Mouse (Mus musculus) cerebellum, postnatal 36 days (tissue): Measurements from ENCODE around the gene Shmt2.

Experiments
- DNase-seq, 2 experiments: peaks; one replicate each; pipeline ENCODE4 v3.0.0; 2021 to 2022; ENCODE audit warnings: mixed read lengths in 2 of 2

Shmt2 gene

DNA sequence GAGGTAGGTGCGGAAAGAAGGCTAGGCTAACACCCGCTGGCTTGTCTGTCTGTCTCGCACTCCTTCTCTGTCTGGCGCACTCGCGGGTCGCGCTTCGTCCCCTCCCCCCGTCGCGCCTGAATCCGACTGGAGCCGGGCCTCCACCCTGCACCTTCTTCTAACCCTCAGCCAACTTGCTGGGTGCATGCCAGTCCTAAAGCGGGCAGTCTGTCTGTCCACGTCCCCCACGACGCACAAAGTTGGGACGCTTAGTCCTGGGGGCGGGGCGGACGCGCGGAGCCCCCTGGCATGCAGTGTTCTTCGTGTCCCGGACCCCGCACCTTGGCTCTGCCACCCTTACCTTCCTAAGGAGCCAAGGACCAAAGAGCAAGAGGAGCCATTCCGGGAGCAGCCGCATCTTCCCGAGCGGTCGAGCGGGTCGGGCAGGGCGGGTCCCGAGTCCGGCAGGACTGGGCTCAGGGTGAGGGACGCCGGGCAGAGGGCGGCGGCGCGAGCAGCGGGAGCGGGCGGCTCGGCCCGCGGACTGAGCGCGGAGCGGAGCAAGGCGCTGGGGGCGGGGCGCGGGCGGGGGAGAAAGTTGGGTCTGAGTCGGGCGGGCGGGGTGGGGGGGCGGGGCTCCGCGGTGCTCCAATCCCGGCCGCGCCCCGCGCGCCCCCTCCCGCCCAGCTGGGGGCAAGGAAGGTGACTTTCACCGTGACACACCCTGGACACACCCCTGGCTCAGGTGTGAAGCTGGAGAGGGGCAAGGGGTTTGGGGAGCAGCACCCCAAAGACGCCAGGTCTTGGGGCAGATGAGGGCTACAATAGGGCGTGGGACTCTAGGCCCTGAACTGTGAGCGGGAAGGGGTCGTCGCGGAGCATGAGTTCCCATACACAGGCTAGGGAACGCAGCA, 12.0 kb upstream of the Shmt2 start, which contains the start of gene Nxph4:
Gene Nxph4 (minus strand): TSS at position 524 of the 893 bp plus-strand sequence.
- peak in 1 of 2 experiments; percentile 40 for DNase-seq

DNA sequence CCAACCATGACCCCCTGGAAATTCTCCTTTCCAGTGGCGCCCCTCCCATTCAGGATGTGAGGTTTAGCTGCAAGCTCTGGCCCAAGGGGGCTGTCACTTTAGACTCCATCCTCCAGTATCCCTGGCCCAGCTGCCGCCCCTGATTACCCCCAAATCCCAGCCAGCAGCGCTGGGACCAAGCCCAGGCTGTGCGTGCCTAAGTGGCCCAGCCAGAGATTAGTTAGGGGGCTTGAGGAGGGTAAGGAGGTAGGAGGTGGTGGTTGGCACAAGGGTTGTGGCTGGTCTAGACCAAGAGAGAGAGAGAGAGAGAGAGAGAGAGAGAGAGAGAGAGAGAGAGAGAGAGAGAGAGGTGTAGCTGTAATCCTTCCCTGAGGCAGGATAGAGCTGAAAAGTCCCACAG, 9.3 kb upstream of the Shmt2 start:
- no peak for DNase-seq

DNA sequence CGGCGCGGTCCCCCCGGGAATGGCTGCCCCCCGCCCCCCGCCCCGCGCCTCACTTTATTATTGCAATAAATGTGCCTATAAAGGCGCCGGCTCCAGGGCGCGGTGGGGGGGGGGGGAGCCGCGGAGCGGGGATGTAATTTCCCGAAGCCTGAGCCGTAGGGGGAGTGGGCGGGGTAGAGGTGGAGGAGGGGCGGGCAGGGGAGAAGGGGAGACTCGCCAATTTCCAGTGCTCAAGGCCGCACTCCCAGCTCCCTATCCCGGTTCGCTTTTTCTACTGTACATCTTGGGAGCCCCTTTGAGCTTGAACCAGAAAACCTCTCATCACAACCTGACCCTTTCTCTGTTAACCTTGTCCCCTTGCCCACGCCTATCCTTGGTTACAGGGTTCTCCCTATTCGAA, 8.7 kb upstream of the Shmt2 start:
- no peak for DNase-seq

DNA sequence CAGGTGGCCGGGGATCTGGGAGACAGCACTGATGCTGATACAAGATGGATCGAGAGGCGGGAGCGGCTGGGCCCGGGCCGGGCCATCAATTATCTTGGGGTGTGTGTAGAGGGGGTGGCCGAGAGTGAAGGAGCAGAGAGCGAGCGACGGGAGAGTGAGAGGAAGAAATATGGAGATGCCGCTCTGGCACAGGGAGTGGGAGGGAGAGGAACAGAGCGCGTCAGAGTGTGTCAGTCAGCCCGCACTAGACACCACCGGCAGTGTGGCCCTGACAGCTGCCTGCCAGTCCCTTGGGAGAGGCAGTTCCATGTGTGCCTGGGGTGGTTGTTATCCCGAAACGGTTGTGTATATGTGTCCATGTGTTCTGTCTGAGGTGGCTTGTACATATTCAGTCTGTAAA, 5.2 kb upstream of the Shmt2 start:
- DNase-seq: no peak

DNA sequence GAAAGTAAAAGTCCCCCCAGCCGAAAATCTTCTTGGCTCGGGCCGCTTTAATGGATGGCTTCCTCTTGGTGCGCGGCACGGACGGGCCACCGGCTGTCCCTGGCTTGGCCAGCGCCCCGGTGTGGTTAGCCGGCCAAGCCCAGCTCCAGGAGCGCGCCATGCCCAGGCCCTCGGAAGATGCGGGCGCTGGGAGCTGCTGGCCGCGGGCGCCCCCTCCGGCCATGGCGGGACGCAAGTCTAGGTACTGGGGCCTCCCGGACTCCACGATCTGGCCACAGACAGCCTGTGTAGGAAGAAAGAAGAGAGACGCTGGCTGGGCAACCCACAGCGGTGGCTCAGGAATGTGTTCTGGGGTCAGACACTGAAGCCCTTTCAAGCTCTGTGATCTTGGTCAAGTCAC, 4.4 kb upstream of the Shmt2 start:
- DNase-seq: peak; percentile 66 to 77

DNA sequence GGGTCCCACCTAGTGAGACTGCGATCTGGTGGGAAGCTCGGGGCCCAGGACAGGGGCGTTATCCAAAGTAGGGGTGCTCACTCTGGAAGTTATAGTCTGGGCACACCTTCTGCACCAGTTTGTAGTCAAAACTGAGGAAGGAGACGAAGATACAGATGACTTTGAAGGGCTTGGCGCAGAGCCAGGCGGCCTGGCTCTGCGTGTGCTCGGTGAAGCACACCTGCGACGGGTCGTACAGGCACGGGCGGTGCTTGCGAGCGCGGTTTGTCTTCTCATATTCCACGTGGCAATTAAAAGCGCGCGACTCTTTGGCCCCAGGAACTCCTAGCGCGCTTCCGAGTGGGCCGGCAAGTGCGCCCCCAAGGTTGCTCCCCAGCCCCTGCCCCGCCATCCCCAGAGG, 3.8 kb upstream of the Shmt2 start:
- DNase-seq: no peak

DNA sequence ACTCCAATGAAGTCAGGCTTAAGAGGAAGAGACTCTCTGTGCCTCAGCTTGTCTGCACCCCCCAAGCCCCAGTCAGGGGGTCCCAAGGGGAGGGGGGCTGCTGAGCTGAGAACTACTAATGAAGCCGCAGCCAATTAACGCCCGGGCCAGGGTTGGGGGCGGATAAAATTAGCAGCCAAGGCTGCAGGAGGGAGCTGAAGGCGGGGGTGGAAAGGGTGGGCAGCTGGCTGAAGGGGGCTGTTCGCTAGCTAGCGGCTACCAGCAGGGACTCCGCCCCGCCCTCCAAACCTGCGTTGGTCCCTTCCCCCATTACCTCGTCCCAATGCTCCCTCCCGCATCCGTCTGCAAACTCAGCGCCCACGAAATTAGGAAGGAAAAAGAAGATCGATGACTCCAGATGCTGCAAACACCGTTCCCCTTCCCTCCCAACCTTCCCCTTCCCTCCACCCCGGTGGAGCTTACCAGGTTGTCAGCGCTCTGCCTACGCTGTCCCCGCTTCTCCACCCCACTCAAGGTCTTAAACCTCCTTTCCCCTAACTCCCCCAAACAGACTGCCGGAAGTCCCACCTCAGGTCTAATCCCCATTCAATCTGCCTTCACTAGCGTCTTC, 2.5 kb upstream of the Shmt2 start:
- DNase-seq: no peak

DNA sequence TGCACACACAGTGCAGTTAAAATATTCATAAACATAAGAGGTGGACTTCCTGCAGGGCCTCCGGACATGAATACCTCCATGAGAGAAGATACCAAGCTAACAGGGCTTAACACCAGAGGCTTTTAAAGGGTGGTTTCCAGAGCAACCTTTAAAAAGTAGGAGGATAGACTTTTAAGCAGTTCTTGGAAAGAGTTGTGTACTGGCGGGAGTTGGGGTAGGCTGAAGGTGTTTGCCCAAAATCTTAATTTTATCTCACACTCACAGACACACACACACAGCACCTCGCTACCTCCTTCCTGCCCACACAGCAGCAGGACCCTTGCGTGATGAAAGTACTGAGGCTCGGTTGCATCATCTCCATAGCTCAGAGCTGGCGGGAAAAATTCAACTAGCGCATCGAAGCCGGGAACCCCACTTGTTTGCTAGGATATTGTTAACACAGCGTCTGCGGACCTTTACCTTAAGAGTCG, 598 bp downstream of the Shmt2 start:
- DNase-seq: no peak

DNA sequence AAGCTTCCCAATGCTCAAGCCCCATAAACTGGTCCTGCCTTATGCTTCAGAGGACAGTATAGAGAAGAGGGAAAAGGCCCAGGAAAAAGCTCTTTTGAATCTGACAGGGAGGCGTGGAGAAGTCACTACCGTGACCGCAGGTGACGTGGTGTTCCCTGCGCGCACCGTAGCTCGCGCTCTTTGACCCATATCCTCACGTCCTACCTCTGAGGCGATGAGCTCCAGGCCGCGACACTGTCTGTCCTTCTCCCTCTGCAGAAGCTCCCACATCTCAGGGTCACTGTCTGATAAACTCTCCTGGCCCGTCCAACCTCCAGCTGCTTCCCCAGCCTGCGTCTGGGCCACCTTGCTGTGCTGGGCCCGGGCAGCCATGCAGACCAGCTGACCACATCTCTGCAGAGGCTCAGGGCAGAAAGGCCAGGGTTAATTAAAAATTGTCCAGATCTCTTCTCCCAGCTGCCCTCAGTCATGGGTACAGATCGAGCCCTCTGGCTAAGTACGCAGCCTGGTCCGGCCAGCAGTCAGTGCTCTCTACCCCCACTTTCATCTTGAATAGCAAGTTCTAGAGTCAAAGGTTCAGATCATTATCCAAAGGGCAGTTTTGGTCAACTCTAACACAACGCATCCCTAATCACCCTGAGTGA, 1.4 kb downstream of the Shmt2 start:
- no peak for DNase-seq

DNA sequence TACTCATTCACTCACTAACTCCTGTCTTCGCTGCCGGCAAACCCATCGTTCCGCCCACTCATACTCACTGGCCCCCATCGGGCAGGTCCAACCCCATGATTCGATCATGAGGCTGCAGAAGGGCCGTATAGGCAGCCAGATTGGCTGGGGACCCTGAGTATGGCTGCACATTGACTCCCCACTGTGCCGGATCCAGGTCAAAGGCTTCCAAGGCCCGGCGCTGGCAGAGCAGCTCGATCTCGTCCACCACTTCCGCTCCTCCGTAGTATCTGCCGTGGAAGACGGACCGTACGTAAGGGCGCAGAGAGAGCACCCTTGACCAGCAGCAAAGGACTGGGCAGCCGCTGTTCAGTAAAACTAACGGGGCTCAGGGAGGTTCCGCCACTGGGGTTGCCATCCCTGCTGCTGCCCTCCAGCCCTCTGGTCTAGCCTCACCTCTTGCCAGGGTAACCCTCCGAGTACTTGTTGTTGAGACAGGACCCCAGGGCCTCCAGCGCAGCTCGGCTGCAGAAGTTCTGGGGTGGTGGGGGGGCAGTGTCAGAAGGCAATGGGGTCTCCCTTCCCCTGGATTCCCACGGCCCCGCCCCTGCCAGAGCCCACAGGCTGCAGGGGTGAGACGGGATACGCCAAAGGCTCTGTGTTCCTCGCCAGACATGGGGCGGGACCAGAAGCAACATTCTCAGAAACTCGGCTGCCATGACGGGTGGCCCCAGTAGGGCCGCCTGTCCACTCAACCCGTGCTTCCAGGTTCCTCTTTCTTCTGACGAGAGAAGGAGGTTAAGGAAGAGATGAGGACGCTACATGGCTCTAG, 2.1 kb downstream of the Shmt2 start:
- DNase-seq: no peak

DNA sequence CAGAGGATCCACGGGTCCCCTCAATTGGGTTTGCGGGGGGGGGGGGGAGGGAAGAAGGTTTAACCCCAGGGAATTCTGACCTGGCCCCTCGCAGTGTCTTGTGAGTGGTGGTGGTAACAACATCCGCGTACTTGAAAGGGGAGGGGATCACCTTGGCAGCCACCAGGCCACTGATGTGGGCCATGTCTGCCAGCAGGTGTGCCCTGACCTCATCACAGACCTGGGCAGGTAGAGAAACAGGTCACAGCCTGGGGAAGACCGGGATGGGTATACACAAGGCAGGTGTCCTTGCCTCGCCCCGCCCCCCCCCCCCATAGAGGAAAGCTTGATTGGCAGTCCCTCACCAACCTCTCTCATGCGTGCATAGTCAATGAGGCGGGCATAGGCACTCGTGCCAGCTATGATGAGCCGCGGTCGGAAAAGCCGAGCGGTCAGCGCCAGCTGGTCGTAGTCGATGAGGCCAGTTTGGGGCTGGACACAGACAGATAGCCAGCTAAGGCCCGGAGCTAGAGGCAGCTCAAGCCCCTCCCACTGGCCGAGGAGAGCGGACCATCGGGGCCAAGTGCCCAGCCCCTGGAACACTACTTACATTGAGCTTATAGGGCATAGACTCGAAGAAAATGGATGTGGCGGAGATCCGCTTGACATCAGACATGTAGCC, 3.1 kb downstream of the Shmt2 start:
- no peak for DNase-seq

DNA sequence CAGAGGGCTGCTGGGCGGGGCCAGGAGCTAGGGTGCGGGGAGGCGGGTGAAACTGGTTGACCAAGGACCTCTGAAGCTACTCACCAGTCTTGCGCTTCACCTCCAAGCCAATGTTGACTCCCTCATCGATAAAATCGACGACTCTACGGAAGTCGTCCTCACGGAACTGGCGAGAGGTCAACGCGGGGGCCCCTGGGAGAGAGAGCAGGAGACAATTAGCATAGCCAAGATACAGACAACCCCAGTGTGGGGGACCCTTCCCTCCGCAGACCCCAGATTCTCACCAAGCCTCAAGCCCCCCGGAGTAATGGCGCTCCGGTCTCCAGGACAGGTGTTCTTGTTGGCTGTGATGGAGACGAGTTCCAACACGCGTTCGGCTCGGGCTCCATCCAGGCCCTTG, 4.3 kb downstream of the Shmt2 start:
- DNase-seq: no peak

DNA sequence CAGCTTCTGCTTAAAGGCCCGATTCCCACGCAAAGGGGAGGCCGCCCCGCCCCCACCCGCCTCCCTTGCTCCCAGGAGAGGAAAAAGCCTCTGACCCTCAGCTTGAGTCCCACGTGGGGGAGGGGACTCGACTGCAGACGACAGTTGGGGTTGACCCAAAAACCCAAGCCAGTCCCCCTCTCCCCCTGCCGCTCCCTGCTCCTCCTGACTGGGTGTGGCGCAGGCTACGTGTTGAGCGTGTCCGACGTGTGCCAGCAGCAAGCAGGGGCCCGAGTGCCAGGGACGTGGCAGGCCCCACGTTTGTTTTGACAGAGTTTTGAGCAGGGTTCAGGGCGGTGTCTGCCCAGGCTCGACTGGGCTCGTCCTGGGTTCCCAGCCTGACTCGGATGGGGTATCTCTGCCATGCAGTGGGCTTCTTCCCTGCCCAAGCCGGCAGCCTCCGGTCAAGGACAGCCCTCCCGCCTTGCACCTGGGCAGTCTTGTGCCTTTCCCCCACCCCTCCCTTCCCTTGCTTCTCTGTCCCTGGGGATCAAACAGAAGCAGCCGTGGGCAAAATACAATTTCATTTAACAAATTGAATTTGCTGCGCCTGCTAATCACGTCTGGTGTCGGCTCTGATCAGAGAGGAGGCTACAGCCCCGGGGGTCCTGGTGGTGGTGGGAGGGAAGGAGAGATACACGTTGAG, 5.5 kb downstream of the Shmt2 start:
- DNase-seq: no peak

DNA sequence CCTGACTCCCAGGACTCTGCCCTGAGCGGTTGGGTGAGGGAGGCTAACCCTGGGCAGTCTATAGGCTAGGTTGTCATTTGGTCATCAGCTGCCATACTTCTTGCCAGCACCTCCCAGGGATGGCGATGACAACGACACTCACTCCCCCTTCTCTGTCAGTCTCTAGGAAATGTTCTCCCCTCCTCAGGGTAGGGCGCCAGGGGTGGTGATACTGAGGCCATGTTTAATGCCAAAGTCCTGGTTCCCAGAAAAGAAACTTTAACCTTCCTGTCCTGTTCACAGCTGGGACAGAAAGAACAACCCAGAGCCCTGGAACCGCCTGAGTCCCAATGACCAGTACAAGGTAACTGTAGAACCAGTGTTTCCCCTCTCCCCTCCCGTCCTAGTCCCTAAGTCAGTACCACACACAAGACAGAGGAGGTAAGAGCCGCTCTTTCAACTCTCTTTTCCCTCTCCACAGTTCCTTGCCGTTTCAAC, 6.2 kb downstream of the Shmt2 start:
- no peak for DNase-seq

DNA sequence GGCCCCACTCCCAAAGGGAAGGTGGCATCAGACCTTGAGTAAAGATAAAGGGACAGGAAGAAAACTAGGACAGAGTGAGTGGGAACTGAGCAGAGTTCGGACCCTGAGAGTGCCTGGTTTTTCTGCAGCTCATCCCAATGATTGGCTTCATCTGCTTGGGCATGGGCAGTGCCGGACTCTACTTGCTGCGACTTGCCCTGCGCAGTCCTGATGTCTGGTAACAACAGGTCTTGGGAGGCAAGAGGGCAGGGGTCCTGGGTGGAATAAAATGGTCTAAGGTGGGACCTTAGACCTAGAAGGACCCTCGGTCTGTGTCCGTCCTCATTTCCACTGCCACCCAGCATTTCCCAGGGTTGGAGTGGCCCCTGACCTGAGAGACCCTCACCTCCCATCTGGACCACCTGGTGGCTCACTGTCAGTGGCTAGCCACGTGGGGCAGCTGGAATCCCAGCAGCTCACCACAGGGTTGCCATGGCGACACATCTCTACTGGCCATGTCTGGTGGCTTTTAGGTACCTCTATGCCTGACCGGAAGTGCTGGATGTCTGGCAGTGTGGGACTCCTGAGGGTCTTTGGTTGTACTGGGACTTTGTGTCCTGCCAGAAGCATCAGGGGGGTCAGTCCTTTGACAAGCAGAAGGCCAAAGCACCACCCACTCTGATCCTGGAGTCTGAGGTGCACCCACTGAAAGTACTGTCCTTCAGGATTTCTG, 6.8 kb downstream of the Shmt2 start:
- no peak for DNase-seq

DNA sequence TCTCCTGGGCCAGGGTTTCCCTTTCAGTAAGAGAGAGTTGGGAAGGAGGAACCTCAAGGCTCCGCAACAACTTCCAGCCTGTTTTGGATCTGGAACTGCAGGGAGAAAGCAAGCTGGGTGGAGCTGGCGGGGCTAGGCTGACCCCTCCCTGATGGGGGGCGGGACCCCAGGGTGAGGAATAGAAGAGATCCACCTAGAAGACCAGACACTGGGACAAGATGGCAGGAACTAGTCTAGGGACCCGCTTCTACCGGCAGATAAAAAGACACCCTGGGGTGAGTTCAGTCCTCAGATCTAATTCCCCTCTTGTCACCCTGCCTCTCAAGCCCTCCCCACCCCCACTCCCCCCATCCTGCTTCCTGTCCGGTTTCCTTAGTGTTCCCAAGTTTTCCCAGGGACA, 7.5 kb downstream of the Shmt2 start, which contains the start of gene Ndufa4l2:
Gene Ndufa4l2 (plus strand): TSS at position 204 of the 400 bp plus-strand sequence.
- DNase-seq: no peak

DNA sequence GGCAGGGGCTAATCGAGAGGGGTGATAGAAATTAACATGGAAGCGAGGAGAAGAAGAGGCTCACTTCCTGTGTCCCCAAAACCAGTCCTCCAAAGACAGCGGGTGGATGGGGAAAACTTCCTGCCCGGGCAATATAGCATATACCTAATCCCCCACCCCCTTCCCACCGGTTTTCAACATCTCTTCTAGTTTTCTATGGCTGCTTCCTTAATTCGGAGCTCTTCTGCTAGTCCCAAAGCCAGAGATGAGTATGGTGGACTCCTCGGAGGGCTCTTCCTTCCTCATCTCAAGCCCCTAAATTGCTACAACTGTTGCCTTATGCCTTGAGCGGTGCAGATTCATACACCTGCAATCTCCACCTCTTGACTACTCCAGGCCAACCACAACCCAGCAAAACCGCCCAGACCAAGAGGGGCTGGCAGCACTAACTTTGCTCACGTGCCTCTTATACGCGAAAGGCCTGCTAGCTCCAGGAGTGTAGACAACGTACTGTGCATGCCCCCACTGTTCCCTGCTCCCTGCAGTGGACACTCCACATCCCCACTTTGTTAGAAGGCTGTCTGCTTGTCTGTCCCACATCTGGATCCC, 8.0 kb downstream of the Shmt2 start:
- DNase-seq: no peak

DNA sequence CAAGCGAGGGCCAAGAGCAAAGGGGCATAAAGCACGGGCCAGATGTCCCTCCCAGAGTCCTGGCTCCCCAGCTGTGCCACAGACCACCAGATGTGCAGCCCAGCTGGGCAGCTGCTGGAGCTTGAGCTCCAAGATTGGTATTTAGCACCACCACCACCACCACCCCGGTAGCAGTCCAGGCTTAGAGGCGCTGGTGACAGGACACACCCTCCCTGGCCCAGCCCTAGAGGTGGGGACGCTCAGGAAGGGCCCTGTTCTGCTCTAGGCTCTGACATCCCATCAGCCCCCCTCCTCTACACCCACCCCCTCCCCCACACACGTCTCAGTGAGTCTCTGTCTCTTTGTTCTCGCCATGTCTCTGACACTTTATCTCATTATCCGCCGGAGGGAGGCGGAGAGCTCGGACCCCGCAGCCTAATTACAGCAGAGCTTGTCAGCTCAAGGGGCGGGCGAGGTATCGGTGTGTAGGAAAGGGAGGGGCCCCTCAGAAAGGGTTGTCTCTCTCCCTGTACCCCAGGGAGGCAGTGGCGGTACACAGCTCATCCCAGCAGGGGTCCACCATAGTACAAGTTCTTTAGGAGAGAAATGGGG, 8.6 kb downstream of the Shmt2 start:
- DNase-seq: peak in 1 of 2 experiments; percentile 18

DNA sequence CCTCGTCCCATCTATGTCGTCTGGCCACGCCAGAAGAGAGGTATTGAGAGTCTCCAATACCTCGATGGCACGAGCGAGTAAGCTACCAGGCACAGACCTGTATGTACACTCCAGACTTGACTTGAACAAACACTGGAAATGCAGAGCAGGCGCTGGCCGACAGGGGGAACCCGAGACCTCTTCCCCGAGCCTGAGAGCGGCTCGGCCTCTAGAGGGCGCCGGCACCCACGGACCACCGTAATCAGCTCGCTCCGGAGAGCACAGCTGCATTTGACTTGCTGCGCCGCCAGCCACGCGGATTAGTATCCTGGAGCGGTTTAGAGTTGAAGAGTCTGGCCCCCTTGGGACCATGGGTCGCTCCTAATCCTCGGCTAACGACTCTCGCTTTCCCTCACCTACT, 9.4 kb downstream of the Shmt2 start:
- peak; percentile 93 to 98 for DNase-seq

DNA sequence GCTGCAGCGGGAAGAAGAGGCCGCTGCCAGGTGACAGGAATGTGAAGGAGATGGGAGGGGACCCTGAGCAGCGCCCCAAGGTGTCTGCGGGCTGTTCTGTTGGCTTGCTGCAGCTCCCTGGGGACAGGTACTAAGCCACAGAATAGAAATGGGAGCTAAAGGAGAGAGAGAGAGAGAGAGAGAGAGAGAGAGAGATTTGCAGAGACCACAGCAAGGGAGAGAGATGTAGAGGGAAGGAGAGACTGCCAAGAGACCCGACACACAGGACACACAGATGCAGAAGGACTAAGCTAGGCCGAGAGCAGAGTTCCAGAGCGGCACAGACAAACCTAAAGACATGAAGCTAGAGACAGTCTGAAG, 10.0 kb downstream of the Shmt2 start:
- DNase-seq: no peak
